Mouse (Mus musculus) gastrocnemius, postnatal 10 days (tissue): ENCODE measurements around the gene Dnm2. TPM values are rescaled to one million over a fixed set of nuclear protein-coding genes. Genes with fewer than 3 reads are reported as not detected.

Experiments used
- DNase-seq: peaks from one replicate; pipeline ENCODE4 v3.0.0; 2021; ENCODE audit warnings: mixed read lengths
- total RNA-seq, 2 experiments: library from RNA; stranded (reverse); gene quantifications; 2 replicates each; pipeline ENCODE4 v1.2.3; 2021

Dnm2 gene
- total RNA-seq, 2 experiments from 2014 or later: 52.4 to 64.5 TPM

- no peak for DNase-seq
These were observed 3.5 kb downstream of the Dnm2 start for GRCm38 (mm10) chr9:21428178-21428577.

- no peak for DNase-seq
These were observed 6.0 kb downstream of the Dnm2 start for GRCm38 (mm10) chr9:21430724-21431123.

- DNase-seq: no peak
These were observed 7.4 kb downstream of the Dnm2 start for GRCm38 (mm10) chr9:21432066-21432465.

GRCm38 (mm10) chr9:21433766-21434165 is 9.1 kb downstream of the Dnm2 start:
- no peak for DNase-seq

- DNase-seq: no peak
These were observed 9.7 kb downstream of the Dnm2 start for GRCm38 (mm10) chr9:21434410-21434809.

GRCm38 (mm10) chr9:21435777-21436635 is 11.3 kb downstream of the Dnm2 start:
- DNase-seq: no peak

- DNase-seq: no peak
These were observed 12.9 kb downstream of the Dnm2 start for GRCm38 (mm10) chr9:21437577-21437976.

- peak; percentile 50 for DNase-seq
These were observed 13.5 kb downstream of the Dnm2 start for GRCm38 (mm10) chr9:21438219-21438618.

- DNase-seq: no peak
These were observed 14.7 kb downstream of the Dnm2 start for GRCm38 (mm10) chr9:21439456-21439855.

- no peak for DNase-seq
These were observed 15.2 kb downstream of the Dnm2 start for GRCm38 (mm10) chr9:21439914-21440313.

- no peak for DNase-seq
These were observed 15.7 kb downstream of the Dnm2 start for GRCm38 (mm10) chr9:21440387-21440786.

GRCm38 (mm10) chr9:21443853-21444252 is 19.1 kb downstream of the Dnm2 start:
- DNase-seq: no peak

GRCm38 (mm10) chr9:21444574-21444973 is 19.9 kb downstream of the Dnm2 start:
- no peak for DNase-seq

GRCm38 (mm10) chr9:21445081-21445744 is 20.5 kb downstream of the Dnm2 start:
- DNase-seq: no peak

GRCm38 (mm10) chr9:21447778-21448177 is 23.1 kb downstream of the Dnm2 start:
- no peak for DNase-seq

- no peak for DNase-seq
These were observed 25.0 kb downstream of the Dnm2 start for GRCm38 (mm10) chr9:21449710-21450109.

GRCm38 (mm10) chr9:21450270-21450669 is 25.6 kb downstream of the Dnm2 start:
- no peak for DNase-seq

- DNase-seq: no peak
These were observed 26.7 kb downstream of the Dnm2 start for GRCm38 (mm10) chr9:21451391-21451790.

- DNase-seq: no peak
These were observed 27.2 kb downstream of the Dnm2 start for GRCm38 (mm10) chr9:21451870-21452269.

GRCm38 (mm10) chr9:21453003-21453402 is 28.3 kb downstream of the Dnm2 start:
- DNase-seq: no peak

GRCm38 (mm10) chr9:21453459-21453858 is 28.8 kb downstream of the Dnm2 start:
- no peak for DNase-seq

GRCm38 (mm10) chr9:21454556-21454955 is 29.8 kb downstream of the Dnm2 start:
- DNase-seq: no peak

GRCm38 (mm10) chr9:21455103-21455770 is 30.5 kb downstream of the Dnm2 start:
- DNase-seq: no peak
